Mouse (Mus musculus) spleen, embryonic (tissue): ENCODE results near the gene Bank1.

Experiments
- CTCF ChIA-PET: fragments of 350-600 bp; sonication (Branson Sonifier 250); formaldehyde crosslinking; loops from one replicate; lab custom pipeline; 2022; lab: Charles Lee

Bank1 gene

DNA sequence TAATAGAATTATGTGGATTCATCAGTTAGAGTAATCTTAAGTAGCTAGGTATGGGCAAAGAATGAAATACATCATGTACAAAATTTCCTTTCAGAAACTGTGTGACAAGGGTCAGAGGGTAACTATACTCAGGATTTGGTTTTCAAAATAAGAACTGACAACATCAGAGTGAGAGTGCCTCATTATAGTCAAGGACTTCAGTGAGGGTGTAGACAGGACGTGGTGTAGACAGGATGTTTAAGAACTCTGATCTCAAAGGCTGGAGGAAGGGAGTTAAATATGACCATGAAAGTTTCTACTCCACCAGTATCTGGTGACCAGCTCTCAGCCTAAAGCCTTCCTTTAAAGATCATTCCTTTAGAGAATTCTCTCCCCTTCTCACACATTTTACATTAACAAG lies 219.4 kb downstream of the Bank1 start:
- CTCF ChIA-PET, result no interaction called here

DNA sequence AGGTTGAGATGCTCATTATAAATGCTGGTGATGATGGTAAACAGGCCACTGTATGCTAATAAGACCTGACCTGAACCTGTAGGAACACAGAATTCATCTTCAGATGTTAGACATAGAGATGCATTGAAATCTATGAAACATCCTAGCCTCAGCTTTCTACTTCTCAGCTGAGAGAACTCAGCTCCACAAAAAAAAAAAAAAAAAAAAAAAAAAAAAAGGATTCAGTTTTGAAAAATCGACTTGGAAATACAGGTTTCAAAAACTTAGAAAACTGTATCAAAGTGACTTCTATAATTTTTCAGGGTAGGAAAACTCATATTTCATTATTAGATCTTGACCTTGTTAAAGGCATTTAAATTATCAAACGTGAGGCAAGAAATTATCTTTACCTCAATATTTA lies 222.5 kb downstream of the Bank1 start:
- CTCF ChIA-PET, result interaction anchor here (0.7 kb wide), 1 partner anchor 117 kb away, joined by 3 read pairs; no protein-coding TSS in a partner anchor

DNA sequence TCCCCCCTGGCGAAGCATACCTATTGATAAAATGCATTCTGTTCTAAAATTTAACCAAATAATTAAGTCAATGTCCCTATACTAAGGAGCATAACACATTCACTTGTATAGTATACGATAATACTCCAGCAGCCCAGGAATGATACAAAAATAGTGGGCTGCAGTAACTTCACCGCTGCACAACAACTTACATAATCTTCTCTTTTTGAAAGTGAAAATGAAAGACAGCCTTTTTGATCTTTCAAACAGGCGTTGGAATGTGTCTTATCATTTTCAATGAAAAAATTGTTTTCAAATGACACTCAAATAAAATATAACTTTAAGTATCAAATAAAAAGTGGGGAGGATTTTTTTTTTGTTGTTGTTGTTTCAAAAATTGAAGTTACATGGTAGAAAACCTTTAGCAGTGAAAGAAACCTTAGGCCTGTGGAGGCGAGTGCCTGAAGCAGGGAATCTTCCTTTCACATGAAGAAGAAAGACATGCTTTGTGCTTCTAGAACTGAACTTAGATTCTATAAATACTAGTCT lies 224.8 kb downstream of the Bank1 start:
- CTCF ChIA-PET, result no interaction called here

DNA sequence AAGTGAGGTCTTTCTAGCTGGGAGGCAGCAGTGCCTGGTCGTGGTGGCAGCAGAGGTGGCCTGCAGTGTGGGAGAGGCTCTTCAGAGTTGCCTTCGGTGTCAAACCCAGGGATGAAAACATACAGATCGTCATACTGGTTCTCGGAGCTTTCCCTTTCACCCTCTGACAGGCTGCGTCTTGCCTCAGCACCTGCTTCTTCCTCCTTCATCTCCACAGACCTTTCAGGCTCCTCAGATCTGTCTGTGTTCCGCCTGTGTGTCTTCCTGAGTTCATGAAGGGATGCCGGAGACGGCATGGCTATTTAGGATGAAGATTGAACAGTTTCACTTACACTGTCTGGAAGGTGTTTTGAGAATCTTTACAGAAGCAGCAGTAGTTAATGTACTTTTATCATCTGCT lies 225.6 kb downstream of the Bank1 start:
- CTCF ChIA-PET, result no interaction called here

DNA sequence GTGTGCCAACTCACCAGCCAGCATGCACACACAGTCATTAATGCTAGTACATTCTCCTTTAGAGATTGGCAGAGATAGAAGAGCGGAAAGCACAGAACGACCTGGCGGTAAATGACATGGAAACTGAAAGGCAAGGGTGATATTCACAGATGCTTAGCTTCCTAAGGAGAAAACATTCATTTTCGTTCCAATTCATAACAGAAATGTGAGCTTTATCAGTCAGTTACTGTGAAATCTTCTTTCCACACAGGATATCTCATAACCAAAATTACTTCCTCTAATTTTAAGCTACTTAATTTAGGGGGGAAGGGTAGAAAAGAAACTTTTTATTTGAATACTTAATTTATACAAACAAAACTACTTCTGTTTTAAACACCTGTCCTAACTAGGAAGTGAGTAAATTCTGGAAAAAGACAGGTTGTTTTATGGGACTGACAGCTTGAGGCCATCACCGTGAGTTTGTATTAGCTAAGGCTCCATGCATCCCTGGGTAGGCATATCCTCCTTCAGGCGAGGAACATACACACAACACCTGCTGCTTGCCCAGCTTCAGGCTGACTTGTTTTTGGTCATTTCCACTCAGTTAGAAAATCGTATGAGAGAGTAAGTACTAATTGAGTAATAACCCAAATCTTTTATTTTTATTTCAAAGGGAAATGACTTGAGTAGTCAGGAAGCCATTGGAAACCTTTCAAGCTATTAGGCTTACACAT lies 238.8 kb downstream of the Bank1 start:
- CTCF ChIA-PET, result no interaction called here

DNA sequence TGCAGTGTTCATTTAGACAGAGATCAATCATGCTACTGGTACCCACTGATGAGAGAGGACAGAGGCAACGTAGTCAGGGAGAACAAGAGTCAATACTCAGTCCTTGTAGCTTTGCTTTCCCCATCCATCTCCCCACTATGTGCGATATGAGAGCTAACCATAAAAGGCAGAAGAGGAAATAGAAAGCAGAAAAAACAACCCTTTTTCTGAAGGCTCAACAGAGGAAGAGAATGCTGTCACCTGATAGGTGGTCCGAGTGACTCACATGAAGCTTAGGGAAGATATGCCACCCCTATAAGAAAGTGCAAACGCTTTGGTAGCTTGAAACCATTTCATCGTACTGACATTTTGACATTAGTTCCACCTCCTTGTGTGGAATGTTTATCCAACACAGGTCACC lies 239.4 kb downstream of the Bank1 start:
- CTCF ChIA-PET, result interaction anchor here (0.6 kb wide), 1 partner anchor 27 kb away, joined by 4 read pairs; no protein-coding TSS in a partner anchor

DNA sequence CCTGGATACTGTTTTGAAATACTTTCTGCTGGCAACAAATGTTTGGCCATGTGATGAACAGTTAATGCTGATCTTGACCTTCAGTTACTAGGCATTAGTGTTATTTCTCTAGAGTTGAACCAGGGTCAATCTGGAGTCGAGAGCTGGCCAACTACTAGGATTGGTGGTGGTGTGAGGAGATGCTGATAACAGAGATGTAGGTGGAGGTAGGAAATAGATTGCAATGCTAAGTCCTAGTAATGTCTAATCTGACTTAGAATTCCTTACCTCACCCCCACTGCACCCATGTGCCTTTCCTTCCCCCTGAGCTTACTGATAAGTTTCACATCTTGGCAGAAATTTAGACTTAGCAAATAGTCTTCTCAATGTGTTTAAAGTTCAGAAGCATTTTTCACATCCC lies 240.8 kb downstream of the Bank1 start:
- CTCF ChIA-PET, result no interaction called here

DNA sequence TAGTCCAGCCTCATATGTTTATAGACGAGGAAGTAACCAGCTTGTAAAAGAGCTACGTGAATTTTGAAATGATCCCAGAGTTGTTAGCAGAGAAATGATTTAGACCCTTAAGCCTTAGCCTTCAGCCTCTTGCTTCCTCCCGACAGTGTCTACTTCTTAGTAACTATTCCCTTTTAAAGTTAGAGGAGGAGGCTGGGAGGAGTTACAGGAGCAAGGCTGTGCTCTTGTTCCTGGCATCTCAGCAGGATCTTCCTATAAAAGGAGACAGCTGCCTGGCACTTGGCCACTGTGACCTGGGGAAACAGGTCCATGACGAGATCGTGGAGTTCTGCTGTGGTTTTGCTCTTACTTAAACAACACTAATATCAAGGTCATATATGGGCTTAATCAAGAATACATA lies 241.8 kb downstream of the Bank1 start:
- CTCF ChIA-PET, result no interaction called here

DNA sequence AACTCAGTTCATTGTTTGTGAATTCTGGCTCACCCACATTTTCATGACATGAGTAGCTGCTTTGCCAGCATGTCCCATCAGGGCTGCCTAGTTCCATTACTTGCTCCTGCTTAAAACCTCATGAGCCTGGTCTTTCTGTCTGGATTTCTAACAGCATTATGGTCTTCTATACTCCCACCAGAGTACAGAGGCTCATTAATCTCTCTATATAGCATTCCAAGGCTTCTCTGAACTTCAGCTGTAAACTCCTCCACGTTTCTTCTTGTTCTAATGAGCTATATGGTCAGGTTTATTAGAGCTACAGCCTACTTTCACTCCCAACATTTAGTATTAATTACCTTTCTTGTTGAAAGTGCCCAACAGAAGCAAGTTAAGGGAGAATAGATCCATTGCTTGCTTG lies 244.6 kb downstream of the Bank1 start:
- CTCF ChIA-PET, result interaction anchor here (0.6 kb wide), 1 partner anchor 12 kb away, joined by 5 read pairs; no protein-coding TSS in a partner anchor

DNA sequence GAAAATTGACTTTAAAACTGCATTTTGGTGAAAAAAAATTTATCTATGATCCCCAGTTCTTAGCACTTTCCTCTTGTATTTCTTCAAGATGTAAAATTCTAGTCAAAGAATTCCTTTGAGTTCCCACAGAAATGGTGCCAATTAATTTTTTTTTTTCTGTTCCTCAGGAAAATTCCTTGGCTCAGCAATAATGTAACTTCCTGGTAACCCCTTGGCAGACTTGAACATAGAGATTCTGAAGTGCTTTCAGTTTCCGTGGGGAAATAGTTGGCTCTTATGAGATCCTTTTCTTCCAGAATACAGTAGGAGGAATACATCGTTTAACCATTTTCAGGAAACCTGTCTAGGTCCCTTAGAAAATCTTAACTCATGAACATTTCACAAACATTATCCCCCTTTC lies 247.3 kb downstream of the Bank1 start:
- CTCF ChIA-PET, result no interaction called here

DNA sequence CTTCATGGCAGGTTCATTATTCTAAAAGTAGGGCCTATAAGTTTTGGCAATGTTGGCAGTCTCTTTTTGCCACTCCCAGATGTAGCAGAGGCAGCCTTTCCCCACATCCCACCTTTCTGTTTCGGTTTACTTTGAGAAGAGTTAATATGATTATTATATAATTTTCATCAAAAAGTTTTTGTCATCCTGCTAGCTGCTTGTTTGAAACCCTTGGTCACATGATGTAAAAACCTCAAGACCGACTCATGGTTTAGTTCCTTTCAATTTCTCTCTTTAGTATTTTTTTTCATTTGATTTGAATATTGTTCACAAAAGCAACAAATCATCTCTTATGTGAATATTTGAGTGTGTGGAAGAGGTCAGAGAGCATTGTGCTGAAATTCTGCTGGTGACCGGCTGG lies 255.5 kb downstream of the Bank1 start:
- CTCF ChIA-PET, result no interaction called here

DNA sequence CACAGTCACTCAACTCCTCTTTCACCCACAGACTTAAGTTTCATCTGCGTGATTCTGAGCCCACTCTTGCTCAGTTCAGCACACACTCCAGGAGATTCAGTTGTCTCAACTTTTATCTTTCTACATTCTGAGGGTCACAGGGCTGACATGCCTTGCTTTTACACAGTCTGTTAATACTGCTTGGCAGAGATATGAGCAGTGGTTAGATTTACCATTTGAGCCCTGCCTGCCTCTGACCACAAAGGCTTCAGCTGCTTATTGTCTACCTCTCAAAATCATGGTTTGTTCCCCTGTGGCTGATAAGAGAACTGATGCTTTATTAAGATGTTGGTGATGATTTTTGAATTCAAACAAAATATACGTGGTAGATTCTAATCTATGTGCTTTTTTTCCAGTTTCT lies 264.0 kb downstream of the Bank1 start:
- CTCF ChIA-PET, result no interaction called here

DNA sequence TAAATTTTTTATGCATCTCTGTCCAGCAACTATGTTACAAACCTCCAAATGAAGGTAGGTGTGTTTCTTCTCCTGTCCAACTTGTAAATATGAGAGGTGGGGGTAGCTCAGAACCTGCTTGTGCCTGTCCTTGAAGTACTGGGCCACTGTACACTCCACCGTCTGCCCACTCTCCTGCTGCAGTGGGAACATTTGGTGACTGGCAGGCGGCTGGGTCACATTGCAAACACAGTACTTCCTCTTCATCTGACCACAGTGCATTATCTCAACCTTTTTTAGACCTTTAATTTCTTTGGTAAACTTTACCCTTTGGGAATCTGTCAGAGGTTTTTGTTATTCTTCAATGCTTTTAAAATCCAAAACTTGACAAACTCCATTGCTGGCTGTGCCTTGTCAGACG lies 275.2 kb downstream of the Bank1 start:
- CTCF ChIA-PET, result no interaction called here

DNA sequence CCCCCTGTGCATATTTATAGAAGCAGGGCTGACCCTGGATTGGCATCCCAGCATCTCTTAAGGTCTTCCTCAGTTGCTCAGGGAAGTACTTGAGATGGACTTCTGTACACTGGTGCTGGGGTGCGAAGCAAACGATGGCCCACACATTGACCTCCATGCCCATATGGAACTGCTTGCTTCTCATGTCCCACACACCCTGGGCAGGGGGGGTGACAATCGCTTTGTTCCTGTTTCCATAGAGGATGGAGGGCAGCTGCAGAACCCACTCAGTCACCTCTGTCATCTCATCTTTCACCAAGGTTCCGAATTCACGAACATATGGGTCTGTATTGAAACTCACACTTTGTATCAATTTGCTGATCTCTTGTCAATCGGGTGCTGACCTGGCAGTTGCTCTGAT lies 275.7 kb downstream of the Bank1 start:
- CTCF ChIA-PET, result no interaction called here

DNA sequence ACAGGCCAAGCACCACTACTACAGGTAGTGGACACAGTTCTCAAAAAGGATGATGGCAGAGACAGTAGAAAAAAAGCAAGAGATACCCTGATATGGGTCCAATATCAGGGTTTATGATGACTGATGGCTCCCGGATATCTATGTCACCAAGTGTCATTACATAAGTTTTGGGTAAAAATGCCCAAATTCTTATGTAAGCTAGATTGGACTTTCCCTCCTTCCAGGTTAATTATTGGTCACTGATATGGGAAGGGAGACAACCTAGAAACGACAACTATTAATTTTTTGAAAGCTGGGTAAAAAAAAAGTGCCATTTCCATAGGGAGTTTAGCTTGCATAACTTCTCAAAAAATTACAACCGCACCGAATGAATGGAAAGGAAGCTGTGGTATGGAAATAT lies 277.8 kb downstream of the Bank1 start:
- CTCF ChIA-PET, result interaction anchor here (1.3 kb wide), 1 partner anchor 8 kb away, joined by 9 read pairs; no protein-coding TSS in a partner anchor

DNA sequence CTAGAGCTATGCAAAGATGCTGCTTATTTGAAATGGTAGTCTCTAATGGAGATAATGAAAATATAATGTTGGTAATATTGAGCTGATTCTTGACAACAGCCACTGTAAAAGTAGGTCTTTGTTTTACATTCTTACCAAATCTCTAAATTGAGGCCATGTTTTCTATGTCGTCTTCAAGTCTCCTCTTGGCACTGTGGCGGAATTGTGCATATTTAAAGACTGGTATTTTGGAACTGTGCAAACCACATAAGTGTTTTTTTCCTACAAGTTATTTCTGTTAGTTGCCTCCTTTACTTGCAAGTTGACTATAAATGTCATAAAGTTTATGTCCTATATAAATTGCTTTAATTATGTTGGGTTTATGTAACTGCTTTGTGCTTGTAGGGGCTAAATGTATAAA lies 280.5 kb downstream of the Bank1 start:
- CTCF ChIA-PET, result no interaction called here

DNA sequence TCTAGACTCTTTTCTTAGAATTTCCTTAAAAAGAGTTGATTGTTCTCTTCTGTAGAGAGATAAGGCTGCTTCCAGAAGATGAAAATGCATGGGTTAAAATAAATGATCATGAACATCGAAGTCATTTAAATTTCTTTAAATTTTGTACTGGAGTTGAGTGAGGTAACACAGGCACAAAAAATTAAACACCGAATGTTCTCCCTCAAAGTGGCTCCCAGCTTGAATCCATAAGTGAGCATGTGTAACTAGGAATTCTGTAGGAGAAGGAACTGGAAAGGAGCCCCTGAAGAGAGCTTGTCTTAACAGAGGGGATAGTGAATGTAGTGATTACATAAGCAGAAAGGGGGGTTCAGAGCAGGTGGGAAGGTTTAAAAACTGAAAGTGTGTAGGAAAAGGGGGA lies 285.8 kb downstream of the Bank1 start:
- CTCF ChIA-PET, result interaction anchor here (1.0 kb wide), 1 partner anchor 9 kb away, joined by 9 read pairs; no protein-coding TSS in a partner anchor

DNA sequence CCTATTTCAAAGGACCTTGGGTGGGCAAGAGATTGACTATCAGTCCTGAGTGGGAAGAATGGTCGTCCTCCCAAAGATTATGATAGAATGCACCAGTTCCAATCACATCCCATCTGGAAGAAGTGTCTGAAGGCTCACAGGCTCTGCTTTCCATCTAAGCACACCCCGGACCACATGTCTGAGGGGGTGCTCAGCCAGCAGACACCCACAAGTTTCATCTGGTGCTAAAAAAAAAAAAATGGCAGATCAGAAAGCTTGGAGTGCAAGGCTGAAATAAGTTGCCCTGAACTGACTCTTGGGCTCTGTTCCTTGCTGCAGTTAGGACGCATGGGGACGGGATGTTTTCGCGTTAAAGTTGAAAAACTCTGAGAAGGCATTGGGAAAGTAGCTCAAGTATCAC lies 286.4 kb downstream of the Bank1 start:
- CTCF ChIA-PET, result interaction anchor here (1.0 kb wide), 1 partner anchor 9 kb away, joined by 9 read pairs; no protein-coding TSS in a partner anchor

DNA sequence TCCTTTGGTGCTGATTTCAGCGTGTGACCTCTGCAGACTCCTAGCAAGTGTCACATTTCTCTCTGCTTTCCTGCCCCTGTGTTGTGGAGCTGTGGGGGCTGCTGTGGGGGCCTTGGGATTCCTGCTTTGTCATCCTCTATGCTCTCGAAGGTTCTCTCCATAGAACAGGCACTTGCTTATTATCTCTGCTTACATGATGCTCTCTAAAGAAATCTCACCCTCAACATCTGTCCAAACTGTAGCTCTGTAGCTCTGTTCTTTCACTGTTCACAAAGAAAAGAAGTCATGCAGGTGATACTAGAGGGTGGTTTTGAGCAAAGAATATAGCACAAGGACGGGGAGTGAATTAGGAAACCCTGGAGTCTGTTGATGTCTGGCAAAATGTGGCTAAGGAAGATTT lies 288.6 kb downstream of the Bank1 start:
- CTCF ChIA-PET, result no interaction called here

DNA sequence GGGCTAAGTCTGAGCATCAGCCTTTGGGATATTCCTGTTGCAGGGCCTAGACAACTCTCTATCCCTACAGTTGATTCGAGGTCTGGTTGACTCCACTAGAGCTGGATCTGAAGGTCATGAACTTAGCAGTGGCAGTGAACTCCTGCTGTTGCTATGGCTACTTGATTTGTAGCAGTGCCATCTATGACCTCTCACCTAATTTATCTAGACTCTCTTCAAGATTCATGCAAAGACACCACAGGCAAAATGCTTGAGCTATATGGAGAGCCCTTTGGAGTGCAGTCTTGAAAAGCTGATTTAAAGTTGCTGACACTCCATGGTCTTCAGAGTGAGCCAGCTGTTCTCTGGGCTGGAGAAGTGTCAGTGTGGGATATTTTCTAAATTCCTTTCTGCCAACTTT lies 290.1 kb downstream of the Bank1 start:
- CTCF ChIA-PET, result no interaction called here

DNA sequence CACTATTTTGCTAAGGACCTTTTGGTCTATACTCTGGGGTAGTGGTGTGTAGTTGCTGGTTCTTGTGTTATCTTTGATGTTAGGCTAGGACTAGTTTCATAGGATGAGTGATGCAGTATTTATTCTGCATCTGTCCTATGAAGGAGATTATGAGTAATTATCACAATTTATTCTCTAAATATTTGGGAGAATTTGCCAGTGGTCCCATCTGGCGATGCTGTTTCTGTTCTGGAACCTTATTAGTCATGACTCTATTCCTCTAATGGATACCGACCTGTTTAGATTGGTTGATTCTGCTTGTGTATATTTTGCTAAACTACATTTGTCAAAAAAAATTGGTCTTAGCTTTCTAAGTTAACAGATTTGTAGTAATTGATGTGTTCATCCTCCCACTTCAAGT lies 301.0 kb downstream of the Bank1 start:
- CTCF ChIA-PET, result interaction anchor here (0.5 kb wide), 1 partner anchor 1468 kb away, joined by 3 read pairs; no protein-coding TSS in a partner anchor

DNA sequence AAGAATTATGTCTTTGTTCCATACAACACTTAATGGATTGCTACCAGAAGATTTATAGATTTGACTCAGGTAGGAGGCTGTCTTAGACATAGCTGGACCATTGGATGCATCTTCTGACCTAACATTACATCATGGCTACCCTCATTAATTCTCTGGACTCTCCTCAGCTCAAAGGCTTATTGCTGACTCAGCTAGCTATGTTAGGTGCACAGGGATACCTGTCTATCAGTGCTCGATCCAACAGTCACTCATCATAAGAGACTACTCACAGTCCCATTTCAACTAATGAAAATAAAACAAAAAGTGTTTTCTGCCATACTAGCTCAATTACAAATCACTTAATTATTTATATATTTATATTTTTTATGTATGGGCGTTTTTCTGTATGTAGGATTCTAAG lies 308.3 kb downstream of the Bank1 start:
- CTCF ChIA-PET, result no interaction called here

DNA sequence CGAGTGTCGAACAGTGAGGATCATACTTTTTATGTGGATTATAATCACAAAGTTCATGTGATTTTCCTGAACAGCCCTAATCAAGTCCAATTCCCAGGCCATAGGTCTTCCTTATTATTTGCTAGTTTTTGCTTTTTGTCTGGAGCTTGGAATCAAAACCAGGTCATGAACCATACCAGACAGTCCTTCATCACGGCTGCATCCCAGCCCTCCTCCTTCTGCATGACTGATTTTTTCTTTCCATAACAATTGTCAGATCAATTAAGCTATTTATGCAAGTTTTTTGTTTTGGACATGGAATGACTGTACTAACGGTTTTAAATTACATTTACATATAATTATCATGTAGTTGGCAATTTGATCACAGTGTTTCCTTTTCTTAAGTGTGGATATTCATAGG lies 315.2 kb downstream of the Bank1 start:
- CTCF ChIA-PET, result no interaction called here
